Mouse (Mus musculus) spleen, adult 2 months (tissue): ENCODE data around the gene Nos3. TPM values are rescaled to one million over a fixed set of nuclear protein-coding genes. Genes with fewer than 3 reads are reported as not detected.
"Not testable (repeated sequence)": the region's sequence is repeated elsewhere in the genome, so short reads cannot be mapped to it uniquely, and the experiment has no call there.

Experiments
- DNase-seq, 2 experiments: peaks; one replicate each; pipeline versions ENCODE4 v3.0.0 to v3.0.0-alpha.2; 2012 to 2021; ENCODE audit warnings: low spot score in 2 of 2, low read depth in 1 of 2
- H3K27ac ChIP-seq: fragments of 200-500 bp; 2 replicates; pipeline ENCODE4 v1.5.1; 2012; ENCODE audit warnings: low read length, inconsistent platforms; ENCODE audit not compliant: insufficient read depth
- H3K27me3 ChIP-seq: fragments of 200-500 bp; 2 replicates; pipeline ENCODE4 v1.6.1; 2012; ENCODE audit warnings: mild to moderate bottlenecking, moderate library complexity, low read length, inconsistent platforms; ENCODE audit not compliant: control insufficient read depth, insufficient read depth
- H3K36me3 ChIP-seq: fragments of 200-500 bp; 2 replicates; pipeline ENCODE4 v1.6.1; 2012; ENCODE audit warnings: mild to moderate bottlenecking, low read length, inconsistent platforms; ENCODE audit not compliant: control insufficient read depth, insufficient read depth
- H3K4me1 ChIP-seq: fragments of 200-500 bp; 2 replicates; pipeline ENCODE4 v1.6.1; 2011; ENCODE audit warnings: inconsistent platforms; ENCODE audit not compliant: control insufficient read depth, insufficient read depth, insufficient read length
- H3K4me3 ChIP-seq: fragments of 200-500 bp; 2 replicates; pipeline ENCODE4 v1.5.1; 2011; ENCODE audit warnings: mild to moderate bottlenecking, inconsistent platforms; ENCODE audit not compliant: insufficient read depth, insufficient read length; ENCODE audit errors: extremely low read depth
- CTCF ChIP-seq: fragments of 200-500 bp; IDR thresholded peaks from 2 replicates; pipeline ENCODE4 v1.5.1; 2011; ENCODE audit warnings: mild to moderate bottlenecking, inconsistent platforms; ENCODE audit not compliant: insufficient read depth, insufficient read length, insufficient replicate concordance; ENCODE audit errors: extremely low read depth
- POLR2A ChIP-seq: fragments of 200-500 bp; IDR thresholded peaks from 2 replicates; pipeline ENCODE4 v1.6.1; 2011; ENCODE audit warnings: low read depth, low read length, inconsistent platforms
- WGBS: fragments of 180-500 bp; shearing (Covaris S2); methylation state at CpG from one replicate; pipeline ENCODE4 v1.1.7; 2018; 5-methylcytosine and 5-hydroxymethylcytosine counted together
- polyA plus RNA-seq: library from polyadenylated mRNA; depleted of rRNA; stranded (reverse); fragments of >200 nt; gene quantifications from 2 replicates; pipeline ENCODE4 v1.2.3, GENCODE M21; 2012

The Nos3 gene
- polyA plus RNA-seq, 1 experiment: 8.4 TPM

- Histone ChIP-seq H3K4me1 (peaks cover 14% of the 10 kb centered on the region), H3K4me3 (peak overlapping the region; percentile 49; the same call in 1 of the 2 replicates), H3K36me3 (no peaks in the 10 kb centered on the region), H3K27me3 (peaks cover 10% of the 10 kb centered on the region), H3K27ac (no peak overlapping the region)
- 29% methylated on average over 26 of the region's 26 CpGs for WGBS
- TF ChIP-seq CTCF (no peak), POLR2A (no peak)
- no peak for DNase-seq
Measured at GRCm38 (mm10) chr5:24388246-24388915, 23.8 kb downstream of the Nos3 start.

GRCm38 (mm10) chr5:24389011-24389657 lies 24.5 kb downstream of the Nos3 start:
- TF ChIP-seq POLR2A (no peak), CTCF (no peak)
- Histone ChIP-seq H3K4me3 (no peak overlapping the region), H3K36me3 (no peaks in the 10 kb centered on the region), H3K27ac (no peak overlapping the region), H3K4me1 (peaks cover 17% of the 10 kb centered on the region), H3K27me3 (peaks cover 10% of the 10 kb centered on the region)
- 51% methylated on average over 7 of the region's 7 CpGs for WGBS
- DNase-seq: no peak

- peaks cover 10% of the 10 kb centered on the region for H3K27me3 ChIP-seq
- no peak overlapping the region for H3K27ac ChIP-seq
- 86% methylated on average over 4 of the region's 4 CpGs for WGBS
- no peak overlapping the region for H3K4me3 ChIP-seq
- H3K4me1 ChIP-seq: peaks cover 17% of the 10 kb centered on the region
- H3K36me3 ChIP-seq: no peaks in the 10 kb centered on the region
- DNase-seq: no peak
- TF ChIP-seq CTCF (no peak), POLR2A (no peak)
Measured at GRCm38 (mm10) chr5:24389658-24390020, 25.0 kb downstream of the Nos3 start.

GRCm38 (mm10) chr5:24391864-24392263 lies 27.3 kb downstream of the Nos3 start, which contains the start of gene Atg9b:
Gene Atg9b, minus strand, starts transcription at chr5:24392143.
- H3K27me3 ChIP-seq: peaks cover 10% of the 10 kb centered on the region
- no peaks in the 10 kb centered on the region for H3K36me3 ChIP-seq
- H3K27ac ChIP-seq: no peak within 1 kb of the TSS
- no peak for DNase-seq
- WGBS: 94% methylated on average over 7 of the region's 7 CpGs
- H3K4me3 ChIP-seq: no peak within 1 kb of the TSS
- peaks cover 17% of the 10 kb centered on the region for H3K4me1 ChIP-seq
- TF ChIP-seq CTCF: no peak
- TF ChIP-seq POLR2A: no peak

GRCm38 (mm10) chr5:24392724-24393123 lies 28.1 kb downstream of the Nos3 start:
- no peak for TF ChIP-seq POLR2A
- TF ChIP-seq CTCF: no peak
- DNase-seq: no peak
- peaks cover 8% of the 10 kb centered on the region for H3K27me3 ChIP-seq
- H3K36me3 ChIP-seq: no peaks in the 10 kb centered on the region
- H3K27ac ChIP-seq: no peak overlapping the region
- 92% methylated on average over 7 of the region's 7 CpGs for WGBS
- peaks cover 14% of the 10 kb centered on the region for H3K4me1 ChIP-seq
- H3K4me3 ChIP-seq: no peak overlapping the region

- H3K36me3 ChIP-seq: no peaks in the 10 kb centered on the region
- TF ChIP-seq POLR2A (no peak), CTCF (peak; percentile 71; the same call in 1 of the 2 replicates)
- peak within 1 kb of the TSS; percentile 89 for H3K4me3 ChIP-seq
- H3K27me3 ChIP-seq: 0 out of 2 replicates have a peak, but pooled peaks cover 2% of the 10 kb centered on the region
- peaks cover 7% of the 10 kb centered on the region; the same call in 1 of the 2 replicates for H3K4me1 ChIP-seq
- peak; percentile 80 for DNase-seq
- H3K27ac ChIP-seq: peak within 1 kb of the TSS; percentile 92
- WGBS: 12% methylated on average over 7 of the region's 7 CpGs
Measured at GRCm38 (mm10) chr5:24393392-24393997, 28.9 kb downstream of the Nos3 start, which contains the start of gene Abcb8. Gene Abcb8, plus strand, starts transcription at chr5:24393663.

- DNase-seq: peak; percentile 92 to 94
Measured at GRCm38 (mm10) chr5:24394165-24394894, 29.7 kb downstream of the Nos3 start.

GRCm38 (mm10) chr5:24396254-24396653 lies 31.6 kb downstream of the Nos3 start:
- not testable (repeated sequence) for H3K4me1 ChIP-seq, H3K4me3 ChIP-seq, DNase-seq, H3K36me3 ChIP-seq, H3K27ac ChIP-seq, H3K27me3 ChIP-seq
- WGBS: 88% methylated on average over 6 of the region's 6 CpGs

More at GRCm38 (mm10) chr5:24394165-24394894, 29.7 kb downstream of the Nos3 start:
- peak; percentile 27; the same call in 1 of the 2 replicates for TF ChIP-seq CTCF
- TF ChIP-seq POLR2A: peak; percentile 25; the same call in 1 of the 2 replicates
- H3K27ac ChIP-seq: peak overlapping the region; percentile 92
- H3K4me1 ChIP-seq: peaks cover 6% of the 10 kb centered on the region; the same call in 1 of the 2 replicates
- H3K4me3 ChIP-seq: peak overlapping the region; percentile 89
- 2% methylated on average over 36 of the region's 36 CpGs for WGBS
- no peaks in the 10 kb centered on the region for H3K36me3 ChIP-seq
- H3K27me3 ChIP-seq: no peaks in the 10 kb centered on the region
